Mouse (Mus musculus) cerebellum, postnatal 14 days (tissue): ENCODE results near the gene Cacna2d3.
A peak's percentile ranks its signal among the peaks of the same experiment; 100 is the strongest.

Experiments
- DNase-seq, 2 experiments: peaks; one replicate each; pipeline ENCODE4 v3.0.0; 2021; ENCODE audit warnings: mixed read lengths in 2 of 2

Cacna2d3 gene

DNA sequence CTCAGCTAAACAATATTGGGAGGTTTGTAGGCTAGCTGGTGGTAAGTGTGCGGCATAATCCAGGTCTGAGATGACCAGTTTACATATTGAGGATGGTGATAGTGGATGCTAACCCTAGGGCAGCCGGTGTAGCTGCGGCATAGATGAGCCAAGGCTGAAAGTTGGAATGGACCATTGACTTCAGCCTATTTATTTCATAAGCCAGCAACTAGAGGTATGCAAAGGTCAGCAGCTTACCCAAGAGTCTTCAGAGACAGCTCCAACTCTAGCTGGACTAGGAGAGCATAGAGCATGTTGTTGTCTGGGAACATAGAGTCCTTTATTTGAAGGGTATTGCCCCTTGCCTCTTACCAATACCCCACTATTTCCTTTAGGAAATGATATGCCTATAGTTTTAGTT lies 725.1 kb downstream of the Cacna2d3 start:
- DNase-seq: no peak

DNA sequence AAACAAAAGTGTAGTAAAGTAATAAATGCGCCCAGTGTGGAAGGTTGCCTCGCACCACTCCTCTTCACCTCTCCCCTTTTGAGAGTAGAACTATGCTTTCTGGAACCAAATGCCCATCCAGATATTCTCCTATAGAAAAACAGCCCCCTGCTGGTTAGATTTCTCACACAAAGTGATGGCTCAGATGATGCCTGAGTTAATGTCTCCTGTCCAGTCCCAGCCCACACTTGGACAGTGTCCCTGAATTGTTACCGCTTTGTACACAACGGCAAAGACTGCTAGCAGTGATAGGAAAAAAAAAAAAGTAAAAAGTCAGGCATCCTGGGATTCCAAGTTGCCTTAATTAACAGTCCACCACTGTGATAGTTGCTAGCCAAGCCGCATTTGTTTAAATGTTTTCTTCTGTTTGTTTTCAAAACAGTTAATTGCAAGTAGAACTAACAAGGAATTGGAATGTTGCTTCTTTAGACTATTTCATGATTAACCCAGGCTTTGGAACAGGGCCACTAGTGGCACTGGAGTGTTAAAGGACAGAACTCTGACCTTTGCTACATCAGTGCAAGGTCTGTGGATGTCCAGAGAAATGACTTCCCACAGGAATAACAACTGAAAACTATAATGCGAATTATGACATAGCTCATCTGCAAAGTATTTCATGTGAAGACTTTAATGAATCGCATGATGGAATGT lies 733.3 kb downstream of the Cacna2d3 start:
- DNase-seq: no peak

DNA sequence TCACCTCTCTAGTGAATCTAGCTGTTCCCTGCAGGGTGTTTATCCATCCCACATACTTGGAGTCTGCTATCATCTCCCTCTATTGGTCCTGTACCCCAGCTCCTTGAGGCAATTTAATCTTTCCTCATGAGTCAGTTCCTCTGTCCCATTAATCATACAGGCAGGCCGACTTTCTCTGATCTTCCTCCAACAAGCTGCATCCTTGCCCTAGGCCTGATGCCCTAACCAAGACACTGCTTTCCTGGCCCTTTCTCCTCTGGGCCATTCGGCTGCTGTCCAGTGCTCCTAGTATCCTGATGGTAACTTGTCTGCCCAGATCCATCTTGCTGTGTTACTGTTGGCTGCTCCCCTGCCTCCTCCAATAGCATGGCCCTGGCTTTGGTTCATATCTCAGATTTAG lies 737.4 kb downstream of the Cacna2d3 start:
- peak; percentile 30 to 55 for DNase-seq

DNA sequence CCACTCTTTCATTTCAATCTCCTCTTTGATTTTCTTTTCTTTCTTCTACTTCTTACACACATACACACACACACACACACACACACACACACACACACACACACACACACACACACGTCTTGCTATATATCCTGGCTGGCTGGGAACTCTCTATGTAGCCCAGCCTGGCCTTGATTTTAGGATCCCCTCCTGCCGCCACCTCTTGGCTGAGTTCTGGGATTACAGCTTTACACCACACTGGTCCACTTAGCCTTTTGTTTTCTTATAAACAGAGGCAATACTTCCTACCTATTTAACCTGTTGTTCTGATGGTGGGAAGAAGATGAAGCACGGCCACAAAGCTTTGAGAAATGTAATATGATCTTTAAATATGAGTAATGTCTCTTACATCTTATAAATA lies 741.2 kb downstream of the Cacna2d3 start:
- DNase-seq: peak in 1 of 2 experiments; percentile 48

DNA sequence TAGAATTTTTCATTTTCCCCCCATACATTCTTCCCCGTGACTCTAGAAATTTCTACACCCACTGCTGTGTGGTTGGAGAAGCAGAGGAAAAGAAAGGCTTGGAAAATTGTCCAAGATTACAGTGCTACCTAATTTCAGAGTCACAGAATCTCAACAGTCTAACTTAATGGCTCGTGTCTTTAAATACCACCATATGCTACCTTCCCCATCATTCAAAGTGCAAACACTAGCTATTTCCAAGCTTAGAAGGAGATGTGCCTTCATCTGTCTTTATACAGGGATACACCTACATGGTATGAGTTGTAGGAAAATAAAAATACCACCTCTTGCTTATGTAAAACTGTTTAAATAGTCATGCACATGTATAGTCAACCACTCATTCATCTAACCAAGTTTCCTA lies 742.4 kb downstream of the Cacna2d3 start:
- no peak for DNase-seq

DNA sequence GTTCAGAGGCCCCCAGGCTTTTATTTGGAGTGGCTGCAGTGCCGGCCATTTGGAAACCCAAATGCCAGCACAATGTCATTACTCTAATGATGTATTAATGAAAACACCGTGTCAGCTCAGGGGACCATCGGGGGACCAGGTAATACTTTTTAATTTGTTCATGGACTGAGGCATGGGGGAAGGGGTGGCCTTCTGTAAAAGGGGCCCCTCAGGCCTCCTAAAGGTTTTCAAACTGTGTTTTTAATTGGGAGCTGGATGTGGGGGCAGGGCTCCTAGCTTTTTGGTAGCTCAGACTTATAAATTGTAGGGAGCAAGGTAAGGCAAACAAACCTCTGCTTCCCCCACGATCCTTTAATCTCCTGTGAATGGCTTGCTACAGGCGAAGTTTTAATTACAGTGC lies 749.0 kb downstream of the Cacna2d3 start:
- DNase-seq: no peak

DNA sequence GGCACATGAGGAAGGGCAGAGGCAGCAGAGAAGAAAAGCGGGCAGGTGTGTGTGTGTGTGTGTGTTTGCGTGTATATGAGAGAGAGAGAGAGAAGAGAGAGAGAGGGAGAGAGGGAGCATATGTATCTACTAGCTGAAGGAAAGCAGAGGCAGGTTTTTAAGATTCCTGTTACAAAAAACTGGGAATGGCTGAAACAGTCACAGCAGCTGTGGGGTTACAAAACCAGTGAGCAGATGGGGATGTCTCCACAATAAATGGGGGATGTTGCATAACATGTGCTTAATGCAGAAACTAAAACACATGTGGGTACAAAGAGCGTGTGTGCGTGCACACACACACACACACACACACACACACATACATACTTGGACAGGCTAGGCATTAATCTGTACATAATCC lies 752.4 kb downstream of the Cacna2d3 start:
- no peak for DNase-seq

DNA sequence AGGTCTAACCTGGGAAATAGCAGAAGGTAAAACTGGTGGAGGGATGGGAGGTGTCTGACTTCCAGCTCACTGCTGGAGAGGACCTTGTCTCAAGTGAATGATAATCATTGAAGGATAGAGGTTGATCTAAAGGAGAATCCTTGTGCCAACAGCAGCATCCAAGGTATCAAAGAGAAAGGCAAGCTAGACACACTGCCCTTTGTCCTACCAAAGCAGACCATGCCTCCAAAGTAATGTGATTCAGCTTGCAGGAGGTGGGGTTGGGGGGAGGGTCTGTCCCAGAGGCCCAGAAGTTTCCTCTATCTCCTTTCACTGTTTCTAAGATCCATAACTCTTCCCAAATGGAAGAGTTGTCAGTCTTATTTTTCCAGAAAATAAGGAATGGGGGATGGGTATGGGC lies 754.8 kb downstream of the Cacna2d3 start:
- DNase-seq: no peak

DNA sequence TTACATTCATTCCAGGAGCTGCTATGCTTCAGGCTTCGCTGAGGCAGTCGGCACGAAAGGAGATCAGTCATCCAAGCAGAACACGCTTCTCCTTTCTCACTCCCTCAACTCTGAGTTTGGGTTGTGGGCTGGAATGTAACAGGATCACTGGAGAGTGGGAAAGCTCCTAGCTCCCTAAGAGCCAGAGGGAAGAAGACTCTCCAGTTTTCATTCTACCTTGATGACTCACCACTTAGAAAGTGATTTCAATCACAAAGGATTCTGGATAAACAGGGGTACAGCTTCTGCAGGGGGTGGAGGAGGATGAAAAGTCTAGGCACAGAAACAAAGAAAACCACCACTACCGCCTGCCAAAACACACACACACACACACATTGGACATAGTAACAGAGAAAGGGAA lies 760.3 kb downstream of the Cacna2d3 start:
- DNase-seq: no peak

DNA sequence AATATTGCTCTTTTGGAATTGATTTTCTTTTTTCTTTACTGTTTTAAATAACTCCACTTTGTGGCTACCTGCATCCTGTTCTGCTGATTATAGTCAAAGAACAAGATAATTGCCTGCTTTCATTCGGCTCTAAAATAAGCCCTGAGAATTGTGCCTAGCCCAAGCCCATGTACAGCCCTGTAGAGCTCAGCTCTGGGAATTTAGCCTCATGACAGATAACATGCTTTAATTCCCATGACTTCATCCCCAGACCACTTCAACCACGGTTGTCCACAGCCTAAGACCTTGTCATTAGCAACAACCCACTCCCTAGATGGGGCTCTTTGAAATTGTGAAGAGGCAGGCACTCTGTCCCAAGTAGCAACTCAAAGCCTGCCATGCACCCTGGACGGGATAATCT lies 762.6 kb downstream of the Cacna2d3 start:
- peak in 1 of 2 experiments; percentile 27 for DNase-seq

DNA sequence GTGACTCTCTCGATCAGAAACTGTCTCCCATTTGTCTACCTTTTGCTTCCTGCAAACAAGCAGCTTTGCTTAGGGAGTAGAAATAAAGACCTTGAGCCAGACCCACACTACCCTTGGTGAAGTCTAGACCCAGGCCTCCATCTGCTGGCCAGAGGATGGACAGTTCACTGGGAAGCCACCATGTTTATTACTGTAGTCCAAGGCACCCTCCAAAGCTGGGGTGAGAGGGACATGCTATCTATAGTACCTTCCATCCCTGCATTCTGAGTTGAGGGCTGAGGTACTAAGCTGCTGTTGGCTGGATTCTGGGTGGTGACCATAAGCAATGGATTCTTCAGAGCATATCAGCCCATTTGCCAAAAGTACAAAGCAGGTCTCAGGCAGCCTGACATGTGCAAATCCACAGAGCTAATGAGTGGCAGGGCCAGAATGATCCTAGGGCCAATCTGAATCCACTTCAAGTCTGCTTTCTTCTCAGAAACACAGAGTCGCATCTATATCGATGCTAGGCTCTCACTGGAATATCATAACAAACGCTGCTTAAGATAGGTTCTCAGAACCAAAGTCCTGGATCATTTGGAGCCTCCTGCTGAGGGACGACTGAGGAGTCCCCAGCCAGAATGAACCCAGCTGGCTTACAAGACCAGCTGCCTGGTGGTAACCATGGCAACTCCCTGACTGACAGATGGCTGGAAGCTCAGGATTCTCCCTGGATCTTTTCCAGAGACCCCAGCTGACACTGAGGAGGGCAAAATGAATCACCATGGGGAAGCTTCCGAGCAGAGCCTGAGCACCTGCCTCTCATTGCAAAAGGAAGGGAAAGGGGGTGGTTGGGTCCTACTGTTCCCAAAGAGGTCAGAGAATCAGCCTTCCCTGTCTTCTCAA lies 763.3 kb downstream of the Cacna2d3 start:
- DNase-seq: peak; percentile 94 to 97

DNA sequence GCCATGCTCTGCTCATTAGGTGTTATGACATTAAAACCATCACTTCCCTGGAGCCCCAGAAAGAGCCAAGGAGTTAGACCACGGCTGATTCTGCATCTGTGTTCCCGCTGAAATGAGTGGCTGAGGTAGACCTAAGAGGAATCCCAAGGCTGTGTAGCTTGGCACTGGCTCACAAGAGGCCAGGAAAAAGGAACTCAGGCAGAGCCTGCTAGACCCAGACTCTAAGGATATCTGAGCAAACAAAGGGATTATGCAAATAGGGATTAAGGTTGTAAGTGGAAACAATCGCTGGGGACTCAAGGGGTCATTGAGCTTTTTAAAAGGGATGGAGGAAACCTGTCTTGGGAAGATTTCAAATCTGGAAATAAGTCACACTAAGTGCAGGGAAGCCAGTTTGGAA lies 766.5 kb downstream of the Cacna2d3 start:
- DNase-seq: peak; percentile 22 to 53

DNA sequence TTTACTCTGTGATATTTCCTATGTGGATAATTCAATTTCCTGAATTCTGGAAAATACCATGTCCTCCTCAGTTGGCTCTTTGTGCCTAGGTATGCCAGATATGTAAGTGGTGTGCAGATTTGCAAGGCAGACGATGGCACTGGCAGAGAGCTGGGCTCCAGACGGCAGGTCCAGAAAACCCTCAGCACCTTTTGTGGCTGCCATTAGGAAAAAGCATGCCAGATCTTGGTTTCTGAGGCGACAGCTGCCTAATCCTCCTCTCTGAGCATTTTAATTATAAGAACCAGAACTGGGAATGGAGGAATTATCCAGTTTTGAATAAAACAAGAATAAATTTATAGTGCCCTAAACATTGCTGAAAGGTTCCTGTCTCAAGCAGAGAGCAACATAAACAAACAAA lies 767.1 kb downstream of the Cacna2d3 start:
- peak; percentile 79 to 80 for DNase-seq

DNA sequence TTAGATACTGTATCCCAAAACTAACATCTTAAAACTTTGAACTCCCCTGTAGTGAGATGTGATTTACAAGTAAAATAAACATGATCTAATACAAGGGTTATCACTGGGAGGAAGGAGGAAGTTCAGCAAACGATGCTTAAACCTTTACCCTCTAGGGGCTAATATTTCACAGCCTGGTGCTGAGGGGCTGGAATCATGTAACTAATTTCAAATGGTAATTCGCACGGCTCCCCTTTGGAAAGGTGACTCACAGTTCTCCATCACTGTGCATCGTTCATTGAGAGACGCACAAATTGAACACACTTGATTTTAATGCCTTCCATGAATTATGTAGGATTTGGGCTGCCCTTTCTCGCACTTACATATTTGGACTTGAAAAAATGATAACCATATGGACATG lies 767.6 kb downstream of the Cacna2d3 start:
- DNase-seq: peak in 1 of 2 experiments; percentile 22

DNA sequence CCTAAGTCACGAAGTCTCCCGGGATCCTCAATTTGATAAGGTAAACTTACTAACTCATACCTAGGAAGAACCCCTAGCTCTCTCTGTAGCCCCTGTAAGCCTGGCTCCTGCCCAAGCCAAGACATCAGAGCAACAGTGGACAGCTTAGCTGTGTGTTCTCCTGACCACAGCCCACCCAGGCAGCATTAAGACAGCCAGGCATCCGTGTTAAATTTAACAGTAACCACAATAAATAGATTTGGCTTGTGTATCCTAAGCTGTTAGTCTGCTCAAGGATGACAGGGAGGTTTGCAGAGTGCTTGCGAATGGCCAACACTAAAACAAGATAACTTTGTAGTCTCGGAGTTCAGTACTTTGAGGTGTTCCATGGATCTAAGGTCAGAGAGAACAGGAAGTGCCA lies 768.3 kb downstream of the Cacna2d3 start:
- peak; percentile 27 to 29 for DNase-seq

DNA sequence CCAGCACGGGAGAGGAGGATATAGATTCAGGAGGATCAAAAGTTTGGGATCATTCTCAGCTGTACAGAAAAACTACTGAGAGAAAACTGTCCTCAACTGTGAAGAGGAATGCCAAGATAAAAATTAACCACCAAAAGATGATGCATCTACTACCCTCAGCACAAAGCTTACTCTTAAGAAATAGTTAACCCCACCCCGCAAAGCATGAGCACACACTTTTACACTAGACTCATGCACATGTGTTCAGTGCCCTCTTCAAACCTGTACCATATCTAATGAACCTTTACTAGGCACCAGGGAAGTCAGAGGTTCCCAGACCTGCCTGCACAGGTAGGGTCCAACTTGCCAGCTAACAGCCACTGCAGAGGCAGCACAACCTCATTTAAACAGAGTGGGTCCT lies 771.2 kb downstream of the Cacna2d3 start:
- DNase-seq: no peak

DNA sequence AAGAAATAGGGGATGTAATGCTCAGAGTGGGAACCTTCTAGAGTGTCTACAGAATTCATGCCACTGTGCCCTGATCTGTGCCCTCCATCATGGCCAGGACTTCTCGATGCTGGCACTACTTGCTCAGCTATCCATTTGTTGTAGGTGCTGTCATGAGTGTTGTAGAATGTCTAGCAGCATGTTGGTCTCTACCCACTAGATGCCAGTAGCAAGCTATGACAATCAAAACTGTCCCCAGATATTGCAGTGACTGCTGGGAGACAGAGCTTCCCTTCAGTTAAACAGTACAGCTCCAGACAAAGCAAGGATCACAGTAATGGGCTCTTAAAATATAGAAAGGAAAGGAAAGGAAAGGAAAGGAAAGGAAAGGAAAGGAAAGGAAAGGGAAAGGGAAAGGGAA lies 771.9 kb downstream of the Cacna2d3 start:
- peak; percentile 32 to 44 for DNase-seq

DNA sequence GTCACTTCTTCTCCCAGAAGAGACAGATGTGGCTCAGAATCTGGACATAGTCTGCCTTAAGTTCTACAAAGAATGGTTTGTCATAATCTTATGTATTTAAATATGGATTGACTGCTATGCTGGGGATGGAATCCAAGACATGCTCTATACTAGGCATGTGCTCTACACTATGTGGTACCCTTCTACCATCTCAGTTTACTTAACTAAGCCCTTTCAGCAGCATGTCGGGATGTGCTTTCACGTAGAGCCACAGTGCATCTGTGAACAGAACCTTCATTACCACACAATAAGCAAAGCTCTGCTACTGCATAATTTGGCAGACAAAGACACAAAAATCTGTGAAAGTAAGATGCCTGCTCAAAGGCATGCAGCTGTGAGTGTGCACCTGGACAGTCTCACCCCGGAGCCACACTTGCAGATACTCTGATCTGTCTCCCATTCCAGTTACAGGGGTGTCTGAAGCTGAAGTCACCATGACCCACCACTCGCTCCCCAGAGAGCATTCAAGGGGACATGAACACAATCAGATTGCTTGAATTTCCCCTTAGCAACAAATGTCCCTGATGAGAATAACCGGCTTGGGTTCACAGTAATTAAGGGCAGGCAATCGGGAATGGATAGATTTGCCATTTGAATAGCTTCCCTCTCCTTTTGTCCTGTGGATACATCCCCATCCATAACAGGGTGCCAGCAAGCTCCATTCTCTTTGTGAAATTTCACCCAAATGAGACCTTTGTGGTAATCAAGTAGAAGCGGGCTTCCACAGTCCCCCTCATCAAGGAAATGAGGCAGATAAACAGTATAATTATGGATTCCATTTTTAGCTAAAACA lies 773.4 kb downstream of the Cacna2d3 start:
- no peak for DNase-seq

DNA sequence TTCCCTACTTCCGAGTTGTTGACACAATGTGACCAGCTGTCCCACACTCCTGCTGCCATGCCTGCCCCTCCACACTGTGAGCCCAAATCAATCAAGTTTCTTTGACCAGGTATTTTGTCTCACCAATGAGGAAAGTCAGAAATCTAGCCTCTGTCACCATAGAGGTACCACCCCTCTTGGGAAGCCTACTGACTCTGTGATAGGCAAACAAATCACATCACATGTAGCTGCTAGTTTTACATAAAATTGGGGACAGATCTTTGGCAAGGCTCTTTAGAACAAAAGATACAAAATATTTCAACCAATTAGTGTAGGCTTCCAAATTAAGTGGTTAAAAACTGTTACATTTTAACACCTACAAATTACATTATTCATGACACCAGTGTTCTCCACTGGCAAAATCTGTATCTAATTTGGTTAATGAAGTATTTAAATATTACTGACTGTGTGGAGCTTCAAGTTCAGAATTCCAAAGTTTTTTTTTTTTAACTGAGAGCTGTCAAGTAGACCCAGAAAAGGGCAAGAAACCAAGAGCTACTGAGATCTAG lies 788.8 kb downstream of the Cacna2d3 start:
- no peak for DNase-seq

DNA sequence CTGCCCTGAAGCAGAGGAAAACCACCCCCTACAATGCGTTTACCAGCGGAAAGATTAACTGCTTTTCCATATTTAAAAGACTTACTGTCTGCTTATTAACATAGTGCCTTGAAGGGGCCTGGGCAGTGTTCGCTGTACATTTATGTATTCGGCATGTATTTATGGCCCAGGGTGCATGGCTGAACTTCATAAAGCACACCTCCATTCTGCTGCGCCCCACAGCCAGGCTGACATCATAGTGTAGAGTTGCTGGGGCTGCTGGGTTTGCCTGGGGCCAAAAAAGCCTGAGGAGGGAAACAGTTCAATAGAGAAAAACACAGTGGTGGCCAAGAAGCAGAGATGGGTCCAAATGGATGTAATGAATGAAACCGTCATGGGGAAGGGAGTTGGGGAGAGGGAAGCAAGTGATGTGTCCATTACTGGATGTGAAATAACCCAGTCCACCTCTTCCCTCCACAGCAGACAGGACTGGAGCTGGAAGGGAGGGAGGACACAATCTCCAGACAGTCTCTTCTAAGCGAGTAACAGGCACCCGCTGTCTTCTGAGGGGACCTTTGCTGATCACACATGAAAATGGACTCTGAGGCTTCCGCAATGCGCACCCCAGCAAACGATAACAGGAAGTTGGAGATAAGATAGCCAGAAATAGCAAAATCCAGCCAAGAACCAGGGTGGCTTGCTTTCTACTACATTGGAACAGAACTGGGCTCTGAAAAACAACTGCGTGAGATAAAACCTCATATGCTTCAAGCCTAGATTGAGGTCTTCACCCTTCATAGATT lies 798.3 kb downstream of the Cacna2d3 start:
- no peak for DNase-seq

DNA sequence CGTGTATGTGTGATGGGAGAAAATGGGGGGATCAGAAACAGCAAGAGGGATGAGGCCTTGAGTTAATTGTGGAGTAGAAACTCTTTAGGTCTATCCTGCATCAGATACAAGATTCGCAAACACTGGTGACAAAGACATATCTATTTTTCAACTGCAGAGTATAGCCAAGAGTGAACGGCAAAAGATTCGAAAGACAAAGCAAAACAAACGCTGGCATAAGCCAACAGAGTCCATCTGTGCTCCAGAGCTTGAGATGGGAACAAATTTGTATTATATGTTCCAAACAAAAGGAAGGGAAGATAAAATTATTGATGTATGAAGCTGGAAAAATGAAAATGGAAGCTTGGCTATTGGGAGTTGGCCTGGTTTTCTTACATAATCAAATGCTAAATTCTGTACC lies 802.8 kb downstream of the Cacna2d3 start:
- no peak for DNase-seq

DNA sequence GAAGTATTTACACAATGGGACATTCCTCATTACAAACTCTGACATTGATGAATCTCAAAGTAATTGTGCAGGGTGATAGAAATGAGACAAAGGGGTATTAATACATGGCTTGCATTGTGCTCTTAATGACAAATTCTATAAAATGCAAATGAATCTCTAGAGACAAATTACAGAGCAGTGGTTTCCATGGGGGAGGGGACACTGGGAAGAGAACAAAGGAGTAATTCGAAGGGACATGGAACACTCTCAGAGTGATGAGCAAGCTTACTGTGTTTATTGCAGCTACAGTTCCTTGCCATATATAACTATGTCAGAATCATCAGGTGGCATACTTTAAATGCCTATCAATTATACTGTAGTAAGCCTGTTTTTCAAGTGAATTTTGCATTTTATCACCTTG lies 806.7 kb downstream of the Cacna2d3 start:
- DNase-seq: no peak
